Mouse (Mus musculus) liver, postnatal 0 days (tissue): ENCODE data around the gene Stx2. TPM values are rescaled to one million over a fixed set of nuclear protein-coding genes. Genes with fewer than 3 reads are reported as not detected.
A peak's percentile ranks its signal among the peaks of the same experiment; 100 is the strongest.

Experiments used
- ATAC-seq: fragments of 200-750 bp; cut with Nextera tagmentation; 2 replicates; pipeline ENCODE4 v1.8.0; 2017; ENCODE audit warnings: mild to moderate bottlenecking, moderate library complexity
- DNase-seq: peaks from one replicate; pipeline ENCODE4 v3.0.0-alpha.2; 2016
- H3K27ac ChIP-seq: fragments of 300-500 bp; sonication (generic); 2 replicates; pipeline ENCODE4 v1.5.1; 2014; ENCODE audit warnings: antibody characterized with exemption, moderate library complexity, mild to moderate bottlenecking, low read depth
- H3K27me3 ChIP-seq: fragments of 300-500 bp; sonication (generic); 2 replicates; pipeline ENCODE4 v1.6.1; 2014; ENCODE audit warnings: low read length, control low read depth, mixed read lengths; ENCODE audit not compliant: insufficient read depth
- H3K36me3 ChIP-seq: fragments of 300-500 bp; sonication (generic); replicated peaks from 2 replicates; pipeline ENCODE4 v1.6.1; 2014; ENCODE audit warnings: mild to moderate bottlenecking, control low read depth, low read length, moderate library complexity, mixed read lengths; ENCODE audit not compliant: insufficient read depth
- H3K4me1 ChIP-seq: fragments of 300-500 bp; sonication (generic); 2 replicates; pipeline ENCODE4 v1.6.1; 2014; ENCODE audit warnings: antibody characterized with exemption, mild to moderate bottlenecking, control low read depth; ENCODE audit not compliant: insufficient read depth
- H3K4me2 ChIP-seq: fragments of 300-500 bp; sonication (generic); 2 replicates; pipeline ENCODE4 v1.6.1; 2014; ENCODE audit warnings: low read depth, mild to moderate bottlenecking, low read length, moderate library complexity, mixed read lengths
- H3K4me3 ChIP-seq: fragments of 300-500 bp; sonication (generic); 2 replicates; pipeline ENCODE4 v1.5.1; 2014; ENCODE audit warnings: low read depth, low read length
- H3K9ac ChIP-seq: fragments of 300-500 bp; sonication (generic); replicated peaks from 2 replicates; pipeline ENCODE4 v1.6.1; 2014; ENCODE audit warnings: mild to moderate bottlenecking, moderate library complexity
- H3K9me3 ChIP-seq: fragments of 300-500 bp; sonication (generic); 2 replicates; pipeline ENCODE4 v1.6.1; 2016; ENCODE audit warnings: mild to moderate bottlenecking, control low read depth, low read length, mixed read lengths
- CTCF ChIP-seq: sonication (generic); IDR thresholded peaks from 2 replicates; pipeline ENCODE4 v1.5.1; 2016; ENCODE audit warnings: antibody characterized with exemption, low read depth
- EP300 ChIP-seq: IDR thresholded peaks from 2 replicates; pipeline ENCODE4 v1.6.1; 2016; ENCODE audit warnings: antibody characterized with exemption, low read depth, mild to moderate bottlenecking
- WGBS: fragments of 180-500 bp; shearing (Covaris S2); extraction: QIAGEN DNeasy Blood & Tissue Kit; methylation state at CpG from one replicate; pipeline ENCODE4 v1.1.7; 2014; ENCODE audit not compliant: insufficient replicate concordance; 5-methylcytosine and 5-hydroxymethylcytosine counted together
- polyA plus RNA-seq: library from polyadenylated mRNA; unstranded; fragments of >200 nt; fragmentation: Nextera tagmentation; extraction: Ambion mirVana; gene quantifications from 2 replicates; pipeline ENCODE4 v1.2.1, GENCODE M21; 2015

Stx2 gene
- polyA plus RNA-seq, 1 experiment from 2014 or later, result 35.6 TPM

DNA sequence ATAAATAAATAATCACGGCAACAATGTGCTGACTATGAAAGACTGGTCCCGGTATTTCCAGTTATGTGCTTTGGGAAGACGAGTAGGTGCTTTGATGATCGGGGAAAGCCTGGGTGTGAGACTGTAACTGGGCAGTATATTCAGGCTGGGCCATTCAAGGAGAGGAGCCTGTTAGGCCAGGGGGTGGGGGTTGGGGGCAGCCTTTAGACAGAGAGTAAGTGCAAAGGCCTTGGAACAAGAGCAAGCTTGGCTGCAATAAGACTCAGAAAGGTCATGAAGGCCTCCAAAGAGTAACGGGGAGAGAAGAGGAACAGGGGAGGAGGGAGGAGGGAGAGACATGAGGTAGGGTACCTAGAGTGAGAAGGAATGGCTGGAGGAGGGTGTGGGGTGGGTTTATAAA, 7.2 kb upstream of the Stx2 start:
- Histone ChIP-seq H3K27ac (no peak overlapping the region), H3K4me2 (no peak overlapping the region), H3K36me3 (no peaks in the 10 kb centered on the region), H3K9ac (no peak overlapping the region), H3K4me1 (peaks cover 10% of the 10 kb centered on the region), H3K27me3 (no peaks in the 10 kb centered on the region), H3K9me3 (no peaks in the 10 kb centered on the region), H3K4me3 (no peak overlapping the region)
- ATAC-seq, result no peak
- WGBS, result 85% methylated on average over 5 of the region's 5 CpGs
- TF ChIP-seq CTCF (no peak), EP300 (no peak)
- DNase-seq, result no peak

GRCm38 (mm10) chr5:129015020-129015419, 6.6 kb upstream of the Stx2 start:
- ATAC-seq (no peak), DNase-seq (no peak)
- H3K9me3 ChIP-seq, result no peaks in the 10 kb centered on the region
- H3K9ac ChIP-seq, result no peak overlapping the region
- TF ChIP-seq CTCF (no peak), EP300 (no peak)
- no peak overlapping the region for H3K4me2 ChIP-seq
- H3K4me3 ChIP-seq, result no peak overlapping the region
- H3K27me3 ChIP-seq, result no peaks in the 10 kb centered on the region
- H3K27ac ChIP-seq, result no peak overlapping the region
- WGBS, result 67% methylated on average over 3 of the region's 3 CpGs
- H3K4me1 ChIP-seq, result peaks cover 10% of the 10 kb centered on the region
- H3K36me3 ChIP-seq, result no peaks in the 10 kb centered on the region

DNA sequence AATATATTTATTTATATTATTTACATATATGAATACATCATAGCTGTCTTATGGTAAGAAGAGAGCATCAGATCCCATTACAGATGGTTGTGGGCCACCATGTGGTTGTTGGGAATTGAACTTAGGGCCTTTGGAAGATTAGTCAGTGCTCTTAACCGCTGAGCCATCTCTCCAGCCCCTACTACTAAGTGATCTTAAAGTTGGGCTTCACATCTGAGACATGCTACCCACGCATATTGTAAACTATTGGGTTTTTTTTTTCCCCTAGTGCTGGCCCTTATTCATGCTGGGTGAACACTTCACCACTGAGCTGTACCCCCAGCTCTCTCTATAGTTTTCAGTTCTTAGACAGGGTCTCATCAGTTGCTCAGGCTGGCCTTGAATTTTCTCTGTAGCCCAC, 2.6 kb upstream of the Stx2 start:
- Histone ChIP-seq H3K4me3 (no peak overlapping the region), H3K27ac (no peak overlapping the region), H3K36me3 (no peaks in the 10 kb centered on the region), H3K4me2 (no peak overlapping the region), H3K9me3 (no peaks in the 10 kb centered on the region), H3K9ac (no peak overlapping the region), H3K27me3 (no peaks in the 10 kb centered on the region), H3K4me1 (peaks cover 25% of the 10 kb centered on the region)
- DNase-seq (no peak), ATAC-seq (no peak)
- TF ChIP-seq CTCF, result no peak
- TF ChIP-seq EP300, result no peak
- 80% methylated on average over 2 of the region's 2 CpGs for WGBS

GRCm38 (mm10) chr5:129009577-129009976, 1.2 kb upstream of the Stx2 start:
- peak overlapping the region; percentile 58; the same call in 1 of the 2 replicates for H3K27ac ChIP-seq
- H3K4me2 ChIP-seq, result no peak overlapping the region
- ATAC-seq (no peak), DNase-seq (no peak)
- H3K4me1 ChIP-seq, result peaks cover 37% of the 10 kb centered on the region
- no peak overlapping the region for H3K4me3 ChIP-seq
- no peak overlapping the region for H3K9ac ChIP-seq
- TF ChIP-seq EP300 (no peak), CTCF (no peak)
- H3K27me3 ChIP-seq, result no peaks in the 10 kb centered on the region
- WGBS, result 48% methylated on average over 3 of the region's 3 CpGs
- peaks cover 12% of the 10 kb centered on the region for H3K36me3 ChIP-seq
- no peaks in the 10 kb centered on the region for H3K9me3 ChIP-seq

DNA sequence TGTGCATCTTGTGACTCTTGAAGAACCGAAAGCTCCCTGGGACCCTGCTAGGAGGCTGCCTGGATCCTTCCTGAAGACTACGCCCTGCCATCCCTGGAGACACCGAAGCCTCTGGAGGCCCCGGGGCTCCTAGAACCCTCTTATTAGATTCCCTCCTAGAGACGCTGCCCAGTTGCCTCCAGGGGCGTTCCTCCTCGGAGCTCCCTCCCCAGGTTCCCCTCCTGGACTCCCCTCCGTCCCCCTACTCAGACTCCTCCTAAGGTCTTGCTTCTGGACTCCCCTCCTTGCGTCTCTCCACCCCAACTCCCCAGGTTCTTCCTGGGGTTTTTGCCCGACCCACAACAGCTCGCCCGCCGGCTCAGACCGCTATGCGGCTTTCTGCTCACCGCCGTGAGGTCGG, 366 bp downstream of the Stx2 start:
- 0% methylated on average over 18 of the region's 18 CpGs for WGBS
- TF ChIP-seq EP300 (no peak), CTCF (no peak)
- peaks cover 12% of the 10 kb centered on the region for H3K36me3 ChIP-seq
- H3K27ac ChIP-seq, result peak overlapping the region; percentile 90
- H3K4me2 ChIP-seq, result peak overlapping the region; percentile 91
- H3K9ac ChIP-seq, result peak overlapping the region; percentile 95
- peak; percentile 44 for ATAC-seq
- no peak for DNase-seq
- peaks cover 48% of the 10 kb centered on the region for H3K4me1 ChIP-seq
- H3K4me3 ChIP-seq, result peak overlapping the region; percentile 93
- no peaks in the 10 kb centered on the region for H3K9me3 ChIP-seq
- H3K27me3 ChIP-seq, result no peaks in the 10 kb centered on the region

- H3K27me3 ChIP-seq, result no peaks in the 10 kb centered on the region
- DNase-seq (peak; percentile 62), ATAC-seq (peak; percentile 54)
- no peak for TF ChIP-seq CTCF
- peak; percentile 77 for TF ChIP-seq EP300
- H3K4me3 ChIP-seq, result peak overlapping the region; percentile 93
- peaks cover 55% of the 10 kb centered on the region for H3K4me1 ChIP-seq
- peak overlapping the region; percentile 91 for H3K4me2 ChIP-seq
- H3K36me3 ChIP-seq, result peaks cover 12% of the 10 kb centered on the region
- H3K9me3 ChIP-seq, result no peaks in the 10 kb centered on the region
- peak overlapping the region; percentile 95 for H3K9ac ChIP-seq
- 27% methylated on average over 14 of the region's 14 CpGs for WGBS
- H3K27ac ChIP-seq, result peak overlapping the region; percentile 90
Measured at GRCm38 (mm10) chr5:129007105-129007957, 1.0 kb downstream of the Stx2 start.
